Mouse (Mus musculus) erythroblast, adult 5-6 weeks (primary cell): ENCODE data around the gene Sun1. TPM values are rescaled to one million over a fixed set of nuclear protein-coding genes. Genes with fewer than 3 reads are reported as not detected.

Experiments used
- ATAC-seq: replicated peaks from 2 replicates; pipeline ENCODE4 v1.8.0; 2016; ENCODE audit warnings: moderate number of reproducible peaks, mild to moderate bottlenecking, moderate TSS enrichment, inconsistent platforms; ENCODE audit not compliant: poor library complexity, low FRiP score, severe bottlenecking
- total RNA-seq, 2 experiments: library from RNA; stranded (forward) in 1 of 2; stranded (reverse) in 1 of 2; fragments of 150-400 nt in 1 of 2; fragments of 200-764, 138-1000 nt in 1 of 2; gene quantifications; 2 replicates each; pipeline versions ENCODE4 v1.2.3 to v1.2.4; 2015 to 2017; ENCODE audit warnings: low replicate concordance in 2 of 2

Gene Sun1
- total RNA-seq, 2 experiments from 2014 or later: 18.6 to 22.7 TPM

DNA sequence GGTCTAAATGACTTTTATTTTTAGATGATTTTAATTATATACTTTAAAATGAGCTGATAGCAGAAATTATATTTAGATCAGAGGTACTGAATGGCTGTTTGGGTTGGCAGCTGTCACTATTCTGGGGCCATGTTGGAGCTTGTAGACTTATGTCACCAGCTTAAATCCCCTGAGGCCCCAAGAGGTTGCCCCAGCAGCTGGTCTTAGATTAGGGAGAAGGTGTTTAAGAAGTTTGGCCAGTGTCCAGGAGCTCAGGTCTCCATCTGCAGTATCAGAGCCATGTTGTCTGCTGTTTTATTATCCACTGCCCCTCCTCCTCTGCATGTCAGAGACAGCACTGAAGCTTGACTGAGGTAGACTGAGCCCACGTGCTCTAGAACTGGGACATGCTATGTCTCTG, 42.9 kb downstream of the Sun1 start:
- ATAC-seq: no peak

DNA sequence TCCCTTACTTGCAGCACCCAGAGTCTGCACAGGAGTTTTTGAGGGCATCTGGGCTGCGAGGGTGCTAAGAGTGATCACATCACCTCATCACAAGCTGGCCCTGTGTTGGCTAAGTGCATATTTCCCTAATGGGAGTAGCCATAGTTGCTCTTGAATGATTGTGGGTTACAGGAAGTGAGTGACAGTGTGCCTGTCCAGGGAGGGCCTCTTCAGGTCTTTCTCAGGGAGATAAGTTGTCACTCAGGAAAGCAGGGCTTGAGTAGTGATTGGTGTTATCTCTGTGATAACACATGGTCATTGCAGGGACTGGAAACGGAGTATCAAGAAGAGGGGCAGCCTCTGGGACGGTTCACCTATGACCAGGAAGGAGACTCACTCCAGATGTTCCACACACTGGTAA, 47.3 kb downstream of the Sun1 start:
- ATAC-seq: no peak

DNA sequence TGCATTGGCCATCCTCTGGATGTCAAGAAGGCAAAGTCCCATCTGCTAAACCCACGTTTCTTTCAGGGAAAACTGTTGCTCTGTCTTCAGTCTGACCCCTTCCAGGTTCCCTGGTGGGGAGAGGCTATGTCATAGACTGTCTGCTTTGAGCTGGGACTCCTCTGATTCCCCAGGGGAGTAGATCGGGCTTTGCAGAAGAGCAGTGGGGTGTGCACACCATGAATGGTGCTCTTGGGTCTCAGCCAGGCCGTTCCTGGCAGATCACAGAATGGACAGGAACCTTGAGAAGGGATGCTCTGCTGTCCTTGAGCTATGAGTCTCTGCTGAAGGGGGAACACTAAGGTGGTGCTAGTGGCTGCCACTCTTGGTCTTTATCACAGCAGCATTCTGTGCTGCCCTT, 48.4 kb downstream of the Sun1 start:
- ATAC-seq: no peak

DNA sequence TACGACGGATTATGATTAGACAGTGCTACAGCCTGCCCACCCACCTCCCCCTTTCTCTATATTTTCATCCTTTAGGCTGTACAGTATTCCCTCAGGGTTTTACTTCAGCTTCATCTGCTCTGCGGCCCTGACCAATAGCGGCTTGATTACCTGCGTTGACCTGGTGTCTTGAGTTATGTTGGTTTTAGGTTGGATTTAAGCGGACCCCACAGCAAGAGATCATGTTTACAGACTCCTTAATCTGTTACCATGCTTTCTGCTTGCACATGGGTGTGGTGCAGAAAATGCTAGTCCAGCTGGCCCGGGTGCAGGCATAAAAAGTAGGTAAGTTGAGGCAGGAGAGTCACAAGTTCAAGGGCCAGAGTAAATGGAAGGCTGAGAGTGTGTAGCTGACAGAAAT, 50.8 kb downstream of the Sun1 start:
- no peak for ATAC-seq

DNA sequence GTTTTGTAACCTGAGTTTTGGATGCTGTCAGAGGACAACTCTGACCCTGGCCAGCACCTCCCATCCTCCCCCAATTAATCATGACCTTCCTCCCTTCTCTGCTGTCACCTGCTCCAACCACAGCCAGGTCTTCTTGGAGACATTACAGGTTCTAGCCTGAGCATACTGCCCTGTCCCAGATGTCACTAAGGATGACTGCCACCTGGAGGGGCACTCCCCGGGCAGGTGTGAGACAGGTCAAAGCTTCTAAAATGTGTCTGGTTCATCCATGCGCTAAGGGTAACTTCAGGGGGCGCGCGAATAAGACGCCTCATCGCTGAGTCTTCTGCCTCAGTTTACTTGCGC, 51.3 kb downstream of the Sun1 start:
- peak; percentile 30 for ATAC-seq

DNA sequence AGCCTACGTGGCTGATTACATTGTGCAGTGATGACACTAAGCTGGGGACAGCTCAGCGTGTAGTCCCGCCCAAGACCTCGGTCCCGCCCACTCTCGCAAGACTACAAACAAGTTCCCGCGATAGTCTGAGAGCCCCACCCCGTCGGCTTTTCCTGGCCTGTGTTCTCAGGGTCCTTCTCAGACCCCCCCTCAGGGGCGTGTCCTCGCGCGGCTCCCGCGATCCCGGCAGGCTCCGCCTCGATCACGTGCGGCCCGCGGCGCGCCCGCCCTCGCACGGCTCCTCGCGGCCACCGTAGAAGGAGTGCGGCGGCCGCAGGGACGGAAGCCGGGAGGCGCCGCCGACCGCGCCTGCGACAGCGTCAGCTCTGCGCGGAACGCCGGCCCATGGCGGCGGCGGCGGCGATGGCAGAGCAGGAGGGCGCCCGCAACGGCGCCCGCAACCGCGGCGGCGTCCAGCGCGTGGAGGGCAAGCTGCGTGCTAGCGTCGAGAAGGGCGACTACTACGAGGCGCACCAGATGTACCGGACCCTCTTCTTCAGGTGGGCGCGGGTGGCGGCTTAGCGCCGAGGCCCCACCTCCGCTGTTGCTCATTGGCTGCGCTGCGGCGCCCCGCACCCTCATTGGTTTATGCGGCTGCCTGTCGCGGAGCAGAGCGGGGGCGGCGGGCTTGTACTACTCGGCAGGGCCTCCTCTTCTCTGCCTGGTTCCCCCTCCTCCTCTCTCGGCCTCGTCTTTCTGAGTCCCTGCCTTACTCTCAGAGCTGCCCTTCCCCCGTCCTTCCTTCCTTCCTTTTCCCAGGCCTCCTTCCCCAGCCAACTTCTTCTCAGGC, 51.9 kb downstream of the Sun1 start, which contains the start of gene Get4:
TSS of gene Get4 (plus strand) at position 244 of the 829 bp plus-strand sequence.
- peak; percentile 81 for ATAC-seq

DNA sequence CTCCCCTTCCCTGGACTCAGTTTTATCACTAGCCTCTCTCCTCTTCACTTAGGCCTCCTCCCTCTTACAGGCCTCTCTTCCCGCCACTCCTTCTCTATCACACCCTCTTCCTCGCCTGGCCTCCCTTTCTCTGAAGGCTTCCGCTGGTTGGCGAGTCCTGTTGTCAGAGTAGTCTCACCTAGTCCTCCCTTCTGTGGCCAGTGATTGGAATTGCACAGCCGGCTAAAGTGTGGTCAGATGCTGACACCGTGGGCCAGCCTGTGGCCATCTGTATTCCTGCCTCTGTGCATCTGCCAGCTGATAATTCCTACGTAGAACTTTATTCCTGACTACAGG, 52.4 kb downstream of the Sun1 start:
- peak; percentile 73 for ATAC-seq

DNA sequence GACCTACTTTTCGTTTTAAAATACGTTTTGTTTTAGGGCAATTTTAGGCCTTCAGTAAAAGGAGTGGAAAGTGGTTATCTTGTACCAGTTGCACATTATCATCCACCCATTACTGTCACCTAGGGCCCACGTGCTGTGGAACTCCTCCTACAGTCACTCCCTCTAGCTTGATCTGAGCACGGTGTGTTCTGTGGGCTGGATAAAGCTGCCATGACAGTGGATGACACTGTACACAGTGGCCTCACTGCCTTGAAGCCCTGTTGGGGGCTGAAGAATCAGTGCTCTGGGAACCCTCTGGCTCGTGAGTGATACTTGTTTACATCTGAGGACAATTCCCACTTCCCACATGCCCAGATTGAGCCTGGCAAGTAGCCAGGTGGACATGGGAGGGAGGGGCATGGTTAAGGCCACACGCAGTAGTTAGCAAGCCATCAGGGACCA, 52.9 kb downstream of the Sun1 start:
- ATAC-seq: peak; percentile 73

DNA sequence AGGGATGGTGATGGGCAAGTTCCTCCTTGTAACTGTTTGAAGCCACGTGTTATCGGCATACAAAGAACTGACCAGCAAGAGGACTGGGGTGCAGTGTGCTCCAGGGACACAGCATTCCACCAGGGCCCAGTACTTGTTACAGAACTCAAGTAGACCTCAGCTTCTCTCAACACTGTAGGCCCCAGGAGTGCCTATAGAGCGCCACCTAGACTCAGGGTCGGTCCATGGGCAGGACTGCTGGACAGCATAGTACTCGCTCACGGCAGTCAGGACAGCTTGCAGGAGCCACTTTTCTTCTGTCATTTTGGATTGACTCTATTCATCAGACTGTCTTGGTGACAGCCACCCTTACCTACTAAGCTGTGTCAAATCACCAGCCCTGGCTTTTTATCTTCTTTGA, 54.5 kb downstream of the Sun1 start:
- ATAC-seq: no peak

DNA sequence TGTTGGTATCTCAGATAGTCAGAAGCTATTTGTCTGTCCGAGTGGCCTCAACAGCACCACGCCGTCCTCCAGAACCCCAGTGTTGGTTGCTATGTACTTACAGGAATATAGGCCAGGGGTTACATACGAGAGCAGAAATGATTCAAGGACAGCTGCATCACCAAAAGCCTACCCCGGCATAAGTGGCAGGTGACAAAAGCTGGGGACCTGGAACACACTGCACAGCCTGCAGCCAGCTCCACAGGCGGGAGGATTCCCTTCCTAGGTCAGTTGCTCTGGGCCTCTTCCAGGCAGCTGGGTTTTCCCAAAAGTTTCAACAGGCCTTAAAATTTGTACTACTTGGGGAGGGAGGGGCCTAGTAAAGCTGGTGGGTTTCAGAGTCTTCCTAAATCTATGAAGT, 55.3 kb downstream of the Sun1 start:
- no peak for ATAC-seq

DNA sequence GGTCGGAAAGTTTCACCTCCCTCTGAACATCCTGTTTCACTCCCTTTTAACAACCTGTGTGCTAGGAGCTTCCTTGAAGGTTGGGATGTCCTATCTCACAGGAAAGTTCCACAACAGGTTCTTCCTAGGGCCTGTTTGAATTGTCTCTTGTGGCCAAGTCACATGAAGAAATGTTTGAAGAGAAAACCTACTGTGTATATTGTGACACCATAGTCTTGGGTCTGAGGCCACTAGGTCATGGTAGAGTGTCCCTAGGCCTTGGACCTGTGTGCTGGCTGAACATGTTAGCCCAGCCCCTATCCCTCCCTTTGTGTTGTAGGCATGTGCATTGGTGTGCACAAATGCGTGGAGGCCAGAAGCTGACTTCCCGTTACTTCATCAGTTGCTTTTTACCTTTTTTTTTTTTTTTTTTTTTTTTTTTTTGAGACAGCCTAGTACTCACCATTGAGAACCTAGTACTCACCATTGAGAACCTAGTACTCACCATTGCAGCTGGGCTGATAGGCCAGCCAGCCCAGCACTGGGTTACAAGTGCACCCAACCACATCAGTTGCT, 55.9 kb downstream of the Sun1 start:
- ATAC-seq: no peak

DNA sequence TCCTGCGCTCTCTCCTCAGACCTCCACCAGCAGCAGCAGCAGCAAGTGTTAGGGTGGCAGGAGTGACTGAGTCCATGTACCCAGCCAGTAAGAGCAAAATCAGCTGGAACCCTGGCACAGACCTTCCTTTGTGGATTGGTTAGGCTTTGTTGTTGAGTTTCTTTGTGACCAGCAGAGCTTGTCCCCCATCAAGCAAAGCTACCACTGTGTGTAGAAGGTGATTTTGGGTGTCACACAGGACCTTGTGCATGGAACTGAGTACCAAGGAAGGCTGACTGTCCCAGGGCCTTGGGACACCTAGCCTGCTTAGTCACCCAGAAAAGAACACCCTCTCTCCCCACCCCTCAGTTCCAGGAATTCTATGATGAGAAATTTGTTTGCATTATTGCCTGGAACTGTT, 56.8 kb downstream of the Sun1 start:
- no peak for ATAC-seq

DNA sequence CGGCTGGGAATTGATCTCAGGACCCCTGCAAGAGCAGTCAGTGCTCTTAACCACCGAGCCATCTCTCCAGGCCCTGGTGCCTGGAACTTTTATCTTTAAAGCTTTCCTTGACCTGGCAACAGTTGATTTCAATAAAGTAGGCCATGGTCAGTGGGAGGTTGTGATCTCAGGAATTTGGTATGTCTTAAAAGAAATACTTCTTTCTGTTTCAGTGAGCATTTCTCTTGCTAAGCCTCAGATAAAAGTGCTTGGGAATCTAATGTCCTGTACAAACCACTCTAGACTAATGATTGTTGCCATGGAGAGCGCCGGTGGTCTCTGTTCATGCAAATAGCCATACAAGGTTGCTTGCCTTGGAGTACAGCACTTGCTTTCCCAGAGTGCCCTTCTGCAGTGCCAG, 57.4 kb downstream of the Sun1 start:
- ATAC-seq: no peak

DNA sequence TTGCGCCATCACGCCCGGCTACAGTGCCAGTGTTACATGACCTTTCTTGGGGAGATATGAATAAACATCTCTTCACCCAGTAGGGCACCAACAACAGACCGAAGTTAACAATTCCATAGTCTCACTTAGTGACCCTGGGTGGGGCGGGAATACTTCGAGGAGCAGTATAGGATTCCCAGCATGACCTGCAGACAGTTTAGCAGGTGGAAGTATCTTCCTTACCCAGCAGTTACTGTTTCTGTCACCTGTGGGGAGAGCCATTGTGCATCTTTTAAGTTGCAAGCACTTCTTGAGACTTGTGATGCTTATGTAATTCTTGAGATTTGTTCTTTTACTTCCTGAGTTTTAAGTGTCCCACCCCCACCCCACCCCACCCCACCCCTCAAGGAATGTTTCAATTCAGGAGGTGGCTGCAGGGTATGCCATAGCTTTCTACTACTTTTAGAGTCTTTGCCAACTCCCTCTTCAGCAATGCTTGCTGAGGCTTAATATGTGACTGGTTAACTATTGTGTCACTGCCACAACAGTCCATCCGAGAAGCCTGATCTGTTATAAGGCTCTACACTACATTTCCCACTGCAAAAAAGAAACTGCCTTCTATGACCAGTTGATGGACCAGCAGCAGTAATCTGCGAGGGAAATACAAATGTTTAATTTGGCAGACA, 58.1 kb downstream of the Sun1 start:
- ATAC-seq: no peak

DNA sequence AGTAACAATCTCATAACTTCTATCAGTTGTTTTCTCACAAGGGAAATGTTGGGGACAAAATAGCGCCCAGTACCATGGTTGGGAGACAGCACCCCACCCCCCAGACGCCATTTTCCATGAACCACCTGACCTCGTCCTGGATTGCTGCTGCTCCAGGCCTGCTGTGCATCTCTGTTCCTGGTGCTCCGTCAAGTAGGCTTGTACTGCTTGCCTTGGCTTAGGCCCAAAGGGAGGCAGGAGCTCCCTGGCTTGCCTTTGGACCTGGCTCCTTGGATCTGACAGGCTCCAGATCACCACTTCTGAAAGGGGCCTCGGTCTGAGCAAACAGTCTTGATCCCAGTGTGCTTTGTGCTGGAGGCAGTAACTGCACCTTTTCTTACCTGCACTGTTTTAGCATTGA, 59.4 kb downstream of the Sun1 start:
- ATAC-seq: no peak

DNA sequence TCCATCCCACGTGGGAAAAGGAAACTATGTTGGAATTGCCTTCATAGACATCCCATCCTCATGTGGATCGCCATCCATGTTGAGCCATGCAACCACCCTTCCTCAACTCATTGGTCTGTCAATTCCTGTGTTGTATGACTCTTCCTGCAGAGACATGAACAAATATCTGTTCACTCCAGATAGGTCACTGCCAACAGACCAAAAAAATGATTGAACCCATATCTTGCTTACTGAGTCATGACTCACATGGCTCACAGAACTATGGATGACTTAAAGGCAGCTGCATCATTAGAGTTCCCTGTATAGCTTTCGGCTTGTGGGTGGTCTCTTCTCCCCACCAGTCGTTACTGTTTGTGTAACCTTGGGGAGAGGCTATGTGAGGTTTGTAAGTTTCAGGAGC, 61.0 kb downstream of the Sun1 start:
- no peak for ATAC-seq

DNA sequence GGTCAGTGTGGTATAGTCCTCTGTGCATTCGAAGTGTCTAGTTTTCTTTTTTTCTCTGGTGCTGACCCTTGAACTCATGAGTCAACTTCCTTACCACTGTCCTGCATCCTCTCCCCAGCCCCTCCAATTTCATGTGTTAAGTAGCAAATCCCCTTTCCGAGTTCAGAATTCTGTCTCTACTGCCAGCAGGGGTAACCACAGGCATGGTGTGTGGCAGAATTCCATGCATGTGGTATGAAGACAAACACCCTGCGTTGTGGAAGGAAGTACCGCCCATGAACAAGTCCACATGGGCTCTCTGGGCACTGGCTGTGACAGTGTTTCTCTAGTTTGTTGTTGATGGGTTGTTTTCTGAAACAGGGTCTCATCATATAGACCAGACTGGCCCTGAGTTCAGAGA, 67.2 kb downstream of the Sun1 start:
- no peak for ATAC-seq

DNA sequence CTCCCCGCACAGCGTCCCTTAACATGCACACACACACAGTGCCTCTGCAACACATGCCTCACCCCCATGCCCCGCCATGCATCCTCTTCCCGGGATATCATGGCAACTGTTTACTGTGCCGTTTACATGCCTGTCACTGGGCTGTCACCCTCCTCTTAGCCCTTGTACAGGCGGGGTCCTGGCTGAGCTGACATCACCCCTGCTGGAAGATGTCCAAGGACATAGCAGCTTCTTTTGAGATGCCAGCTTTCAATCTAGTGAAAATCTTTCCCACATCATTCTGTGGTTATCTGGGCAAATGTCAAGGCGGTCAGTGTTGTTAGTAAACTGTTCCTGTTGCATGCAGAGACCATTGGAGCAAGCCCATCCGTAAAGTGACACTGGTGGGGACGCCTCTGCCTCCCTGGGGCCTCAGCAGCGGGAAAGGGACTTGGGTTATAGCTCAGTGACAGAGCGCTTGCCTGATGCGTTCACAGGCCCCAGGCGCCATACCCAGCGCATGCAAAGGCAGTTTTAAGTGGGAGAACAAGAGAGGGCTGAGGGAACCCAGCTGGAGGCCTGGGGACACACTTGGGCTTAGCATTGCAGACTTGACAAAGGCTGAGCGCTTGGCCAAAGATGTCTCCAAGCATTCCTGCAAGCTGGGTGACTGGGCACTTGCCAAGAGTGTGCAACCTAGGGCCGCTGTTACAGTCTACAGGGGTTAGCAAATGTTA, 70.5 kb downstream of the Sun1 start:
- no peak for ATAC-seq

DNA sequence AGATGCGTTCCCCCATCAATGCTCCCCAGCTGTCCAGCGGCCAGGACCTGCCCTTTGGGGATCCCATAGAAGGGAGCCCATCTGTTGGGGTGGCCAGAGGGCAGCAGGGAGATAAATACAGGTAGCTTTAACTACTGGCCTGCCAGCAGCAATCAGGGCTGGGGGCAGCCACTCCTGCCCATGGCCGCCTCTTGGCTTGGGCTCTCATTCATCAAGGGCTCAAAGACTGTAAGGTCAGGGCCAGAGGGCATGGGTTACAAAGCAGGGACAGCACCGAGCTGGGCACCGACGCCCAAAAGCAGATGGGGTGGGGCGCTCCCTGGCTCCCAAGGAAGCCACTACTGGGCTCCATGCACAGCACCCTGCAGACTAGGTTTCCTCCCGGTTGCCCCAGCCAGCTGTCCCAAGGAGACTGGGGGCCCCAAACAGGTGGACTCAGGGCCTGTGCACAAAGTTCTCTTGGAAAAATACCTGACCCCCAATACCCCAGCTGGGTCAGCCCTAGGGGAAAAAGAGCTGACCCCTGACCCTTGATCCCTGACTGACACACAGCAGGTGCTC, 71.6 kb downstream of the Sun1 start:
- no peak for ATAC-seq

DNA sequence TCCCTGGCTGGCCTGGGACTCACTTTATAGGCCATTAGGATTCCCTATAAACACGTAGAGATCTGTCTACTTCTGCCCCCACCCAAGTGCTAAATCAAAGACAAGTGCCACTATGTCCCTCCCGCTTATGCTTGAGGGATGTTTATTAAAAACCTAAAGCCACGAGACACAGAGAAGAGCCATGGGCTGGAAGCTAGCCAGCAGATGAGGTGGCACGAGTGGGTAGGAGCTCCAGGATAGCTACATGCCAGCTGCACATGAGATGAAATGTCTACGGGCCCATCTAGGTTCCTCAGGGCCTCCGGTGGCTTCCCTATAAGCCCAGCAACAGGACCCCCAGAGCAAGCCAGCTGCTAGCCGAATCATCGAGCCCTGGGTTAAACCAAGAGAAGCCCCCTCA, 76.8 kb downstream of the Sun1 start:
- no peak for ATAC-seq
